Mouse (Mus musculus) layer of hippocampus, adult 11-12 months (tissue): ENCODE measurements around the gene Tex19.2.

Experiments
- DNase-seq: peaks from one replicate; pipeline ENCODE4 v3.0.0; 2022; ENCODE audit warnings: low spot score

Gene Tex19.2

GRCm38 (mm10) chr11:121118577-121118976 is at the start of gene Tex19.2:
TSS of gene Tex19.2 (minus strand) at chr11:121118677.
- DNase-seq, result no peak

- DNase-seq, result no peak
Measured at GRCm38 (mm10) chr11:121163751-121164150, 45.3 kb upstream of the Tex19.2 start.

DNA sequence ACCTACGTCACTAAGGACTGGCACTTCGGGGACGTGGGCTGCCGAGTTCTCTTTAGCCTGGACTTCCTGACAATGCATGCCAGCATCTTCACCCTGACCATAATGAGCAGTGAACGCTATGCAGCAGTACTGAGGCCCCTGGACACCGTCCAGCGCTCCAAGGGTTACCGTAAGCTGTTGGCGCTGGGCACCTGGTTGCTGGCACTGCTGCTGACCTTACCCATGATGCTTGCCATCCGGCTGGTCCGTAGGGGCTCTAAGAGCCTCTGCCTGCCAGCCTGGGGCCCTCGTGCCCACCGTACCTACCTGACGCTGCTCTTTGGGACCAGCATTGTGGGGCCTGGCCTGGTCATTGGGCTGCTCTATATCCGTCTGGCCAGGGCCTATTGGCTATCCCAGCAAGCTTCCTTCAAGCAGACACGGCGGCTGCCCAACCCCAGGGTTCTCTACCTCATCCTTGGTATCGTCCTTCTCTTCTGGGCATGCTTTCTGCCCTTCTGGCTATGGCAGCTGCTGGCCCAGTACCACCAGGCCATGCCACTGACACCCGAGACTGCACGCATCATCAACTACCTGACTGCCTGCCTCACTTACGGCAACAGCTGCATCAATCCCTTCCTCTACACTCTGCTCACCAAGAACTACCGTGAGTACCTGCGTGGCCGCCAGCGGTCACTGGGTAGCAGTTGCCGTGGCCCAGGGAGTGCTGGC is 42.3 kb upstream of the Tex19.2 start:
- no peak for DNase-seq

DNA sequence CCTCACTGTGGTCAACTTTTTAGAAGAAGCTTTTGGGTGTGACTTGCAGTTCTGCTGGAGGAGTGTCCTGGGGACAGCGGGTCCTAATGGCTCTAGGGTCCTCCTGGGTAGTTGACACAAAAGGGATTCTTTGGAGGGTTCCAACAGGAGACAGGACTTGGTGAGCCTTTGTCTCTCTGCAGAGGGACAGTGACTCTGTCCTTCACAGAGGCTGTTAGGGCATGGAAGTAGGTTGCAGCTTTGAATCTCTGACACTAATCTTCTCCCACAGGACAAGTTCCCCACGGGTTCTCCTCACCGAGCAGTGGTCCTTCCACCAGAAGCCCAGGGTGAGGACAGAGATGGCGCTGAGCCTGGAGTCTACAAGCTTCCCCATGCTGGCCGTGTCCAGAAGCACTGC is 41.5 kb upstream of the Tex19.2 start, which contains the start of gene Uts2r:
Uts2r (plus strand) TSS at position 301 of the 400 bp plus-strand sequence.
- no peak for DNase-seq

GRCm38 (mm10) chr11:121156411-121156891 is 38.0 kb upstream of the Tex19.2 start:
- DNase-seq, result no peak

DNA sequence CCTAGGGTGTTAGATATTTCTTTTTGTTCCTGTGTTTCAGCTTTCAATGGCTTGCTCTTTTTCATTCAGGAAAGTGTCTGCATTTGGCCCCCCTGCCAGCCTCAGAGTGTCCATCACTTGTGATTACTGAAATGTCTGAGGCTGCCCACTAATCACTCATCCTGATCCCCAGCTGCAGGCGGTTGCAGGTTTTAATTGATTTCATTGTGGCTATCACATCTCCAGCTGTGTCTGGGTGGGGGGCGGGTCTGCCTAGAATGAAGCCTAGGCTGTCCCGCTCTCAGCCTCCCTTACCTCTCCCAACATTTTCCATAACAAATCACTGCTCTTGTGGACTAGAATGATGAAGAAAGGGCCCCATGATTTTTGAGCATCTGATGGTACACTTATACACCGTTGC is 35.7 kb upstream of the Tex19.2 start:
- DNase-seq, result no peak

GRCm38 (mm10) chr11:121148193-121148592 is 29.7 kb upstream of the Tex19.2 start:
- no peak for DNase-seq

GRCm38 (mm10) chr11:121145865-121146264 is 27.4 kb upstream of the Tex19.2 start, which contains the start of gene Tex19.1:
TSS of gene Tex19.1 (plus strand) at chr11:121146143.
- no peak for DNase-seq

- DNase-seq, result no peak
Measured at GRCm38 (mm10) chr11:121143325-121144015, 25.0 kb upstream of the Tex19.2 start.

DNA sequence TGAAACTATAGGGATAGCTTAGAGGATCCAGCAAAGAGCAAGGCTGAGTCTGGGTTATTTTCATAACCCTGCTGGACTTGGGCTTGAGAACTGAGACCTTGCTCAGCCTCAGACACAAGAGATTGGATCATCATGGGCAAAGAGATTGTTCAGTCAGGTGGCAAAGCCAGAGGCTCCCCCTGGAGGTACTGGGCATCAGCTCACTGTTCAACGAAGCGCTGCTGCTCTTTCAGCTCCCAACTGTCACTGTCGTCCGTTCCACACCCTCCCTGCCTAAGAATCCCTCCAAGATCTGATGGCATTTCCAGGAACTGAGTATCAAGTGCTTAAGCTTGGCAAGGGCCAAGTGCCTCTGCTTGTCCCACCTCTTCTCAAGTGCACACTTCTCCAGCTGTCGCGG is 20.3 kb upstream of the Tex19.2 start:
- no peak for DNase-seq

GRCm38 (mm10) chr11:121137682-121138081 is 19.2 kb upstream of the Tex19.2 start:
- no peak for DNase-seq

DNA sequence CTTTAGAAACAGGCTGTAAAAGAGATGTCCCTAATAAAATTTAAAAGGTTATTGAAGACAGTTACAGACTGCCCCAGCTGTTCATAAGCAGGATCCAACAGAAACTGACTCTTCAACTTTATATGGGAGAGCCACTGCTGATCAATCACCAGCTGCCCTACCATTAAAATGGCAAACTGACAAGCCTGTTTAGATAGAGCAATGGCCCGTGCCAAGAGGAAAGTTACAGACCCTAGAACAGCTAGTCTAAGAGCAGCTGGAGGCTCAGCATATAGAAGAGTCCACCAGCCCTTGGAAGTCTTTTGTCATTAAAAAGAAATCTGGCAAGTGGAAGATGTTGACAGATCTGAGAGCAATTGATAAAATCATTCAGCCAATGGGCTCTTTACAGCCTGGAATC is 16.1 kb upstream of the Tex19.2 start:
- no peak for DNase-seq

DNA sequence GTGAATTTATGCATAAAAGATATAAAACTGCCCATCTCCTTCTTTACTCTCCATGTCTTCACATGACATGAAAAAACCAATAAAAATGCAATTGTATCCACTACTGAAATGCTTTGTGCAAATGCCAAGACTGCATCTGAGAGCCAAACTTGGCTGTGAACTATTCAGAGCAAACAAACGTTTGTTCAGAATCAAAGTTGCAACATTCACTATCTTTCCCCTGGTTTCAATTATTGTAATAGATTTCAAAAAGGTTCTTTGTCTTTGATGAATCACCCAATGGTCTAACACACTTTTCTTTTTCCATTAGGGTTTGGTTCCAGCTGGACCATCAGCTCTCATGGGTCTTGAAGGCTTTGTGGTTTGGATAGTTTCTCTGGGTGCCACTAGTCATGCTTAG is 11.1 kb upstream of the Tex19.2 start:
- DNase-seq, result no peak

DNA sequence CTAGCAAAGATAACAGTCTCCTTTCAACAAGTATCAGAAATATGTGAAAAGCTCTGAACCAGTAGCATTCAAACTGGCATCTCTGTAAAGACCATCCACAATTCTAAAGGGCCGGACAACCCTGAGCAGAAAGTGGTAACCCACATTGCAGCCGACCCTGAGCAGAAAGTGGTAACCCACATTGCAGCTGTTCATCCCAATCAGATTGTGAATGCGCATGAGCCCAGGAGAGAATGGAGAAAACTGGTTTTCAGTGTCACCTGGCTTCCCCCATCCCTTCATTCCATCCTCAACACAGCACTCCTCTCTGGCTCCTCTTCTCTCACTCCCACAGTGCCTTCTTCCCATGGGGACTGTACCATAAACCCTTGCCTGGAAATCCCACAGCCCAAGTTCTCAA is 9.0 kb upstream of the Tex19.2 start:
- DNase-seq, result no peak

GRCm38 (mm10) chr11:121126395-121126794 is 7.9 kb upstream of the Tex19.2 start:
- no peak for DNase-seq

GRCm38 (mm10) chr11:121125522-121126172 is 7.2 kb upstream of the Tex19.2 start:
- DNase-seq, result no peak

GRCm38 (mm10) chr11:121123438-121123837 is 5.0 kb upstream of the Tex19.2 start:
- DNase-seq, result peak; percentile 9

DNA sequence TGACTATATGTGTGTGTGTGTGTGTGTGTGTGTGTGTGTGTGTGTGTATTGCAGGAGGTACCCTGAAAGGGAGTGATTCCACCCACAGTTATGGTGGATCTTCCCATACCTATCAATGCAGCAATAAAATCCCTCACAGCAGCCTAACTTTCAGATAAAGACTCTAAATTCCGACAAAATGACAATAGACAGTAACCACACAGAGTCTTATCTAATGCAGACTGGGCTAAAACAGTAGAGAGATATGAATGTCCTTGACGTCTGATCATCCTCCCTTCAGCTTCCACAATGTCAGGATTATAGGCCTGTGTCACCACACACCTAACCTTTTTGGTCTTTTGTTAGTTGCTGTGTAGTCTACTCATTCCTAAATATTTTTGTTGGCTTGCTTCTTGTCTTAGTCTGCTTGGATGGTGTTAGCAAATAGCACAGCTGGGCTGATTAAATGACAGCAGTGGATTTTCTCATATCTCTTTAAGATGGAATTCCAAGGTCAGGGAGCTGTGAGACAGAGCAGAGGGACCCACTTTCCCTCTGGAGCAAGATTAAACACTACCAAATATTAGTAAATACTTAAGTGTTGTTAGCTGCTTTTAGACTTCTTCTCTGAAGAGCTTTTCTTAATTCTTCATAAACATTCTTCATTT is 3.7 kb upstream of the Tex19.2 start:
- no peak for DNase-seq

GRCm38 (mm10) chr11:121121151-121121550 is 2.7 kb upstream of the Tex19.2 start:
- no peak for DNase-seq

DNA sequence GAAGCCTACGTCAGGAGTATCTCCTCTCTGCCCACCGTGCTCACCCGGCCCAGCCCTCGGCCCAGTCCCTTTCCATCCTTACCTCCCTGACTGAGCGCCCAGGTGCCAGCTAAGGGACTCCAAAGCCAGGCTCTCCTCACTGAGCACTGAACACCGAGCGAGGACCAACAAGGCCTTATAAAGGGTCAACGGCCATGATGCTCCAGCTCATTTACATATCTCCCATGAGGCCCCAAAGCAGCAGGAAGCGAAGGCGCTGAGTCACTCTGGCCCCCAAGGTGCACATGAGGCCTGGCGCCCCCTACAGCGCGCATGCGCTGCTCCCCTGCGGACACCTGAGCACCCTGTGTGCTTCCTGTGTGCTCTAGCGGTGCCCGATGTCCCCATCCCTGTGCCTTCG is 371 bp downstream of the Tex19.2 start:
- DNase-seq, result no peak

DNA sequence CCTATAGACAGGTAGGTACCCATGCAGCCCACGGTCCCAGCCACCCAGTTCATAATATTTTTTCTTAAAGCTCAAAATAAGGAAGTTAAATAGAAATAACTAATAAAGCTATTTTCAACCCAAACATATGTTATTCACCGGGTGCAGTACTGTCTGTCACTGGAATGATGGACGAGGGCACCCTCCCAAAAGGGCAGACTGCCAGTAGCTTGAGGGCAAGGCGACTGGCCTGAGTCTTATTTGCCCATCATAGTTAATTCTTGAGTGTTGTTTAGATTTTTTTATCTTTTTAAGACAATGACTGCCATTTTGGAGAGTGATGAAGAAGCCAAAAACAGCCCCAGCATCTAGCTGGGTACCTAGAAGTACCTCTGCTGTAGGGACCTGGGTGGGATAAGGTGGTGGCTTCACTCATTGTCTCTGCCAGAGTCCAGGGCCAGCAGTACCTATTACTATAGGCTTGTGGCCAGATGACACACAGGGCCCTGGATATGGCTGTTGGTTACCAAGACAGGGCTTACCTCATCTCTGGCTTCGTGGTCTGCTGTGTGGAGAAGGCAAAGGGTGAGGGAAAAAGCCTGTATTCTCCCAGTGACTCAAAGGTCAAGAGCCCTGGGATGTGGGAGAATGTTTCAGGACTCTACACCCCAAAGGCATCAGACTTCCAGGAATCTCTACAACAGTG is 6.2 kb downstream of the Tex19.2 start:
- DNase-seq, result no peak

- DNase-seq, result no peak
Measured at GRCm38 (mm10) chr11:121111601-121112000, 6.9 kb downstream of the Tex19.2 start.
